Mouse (Mus musculus): ENCODE measurements at regions not wholly inside any gene's neighbourhood (a gene's known extent, or its start where the extent isn't known, plus 50 kb on each side); places are given as distances from the start of the nearest gene placed in this dataset.
A peak's percentile ranks its signal among the peaks of the same experiment; 100 is the strongest.

DNA sequence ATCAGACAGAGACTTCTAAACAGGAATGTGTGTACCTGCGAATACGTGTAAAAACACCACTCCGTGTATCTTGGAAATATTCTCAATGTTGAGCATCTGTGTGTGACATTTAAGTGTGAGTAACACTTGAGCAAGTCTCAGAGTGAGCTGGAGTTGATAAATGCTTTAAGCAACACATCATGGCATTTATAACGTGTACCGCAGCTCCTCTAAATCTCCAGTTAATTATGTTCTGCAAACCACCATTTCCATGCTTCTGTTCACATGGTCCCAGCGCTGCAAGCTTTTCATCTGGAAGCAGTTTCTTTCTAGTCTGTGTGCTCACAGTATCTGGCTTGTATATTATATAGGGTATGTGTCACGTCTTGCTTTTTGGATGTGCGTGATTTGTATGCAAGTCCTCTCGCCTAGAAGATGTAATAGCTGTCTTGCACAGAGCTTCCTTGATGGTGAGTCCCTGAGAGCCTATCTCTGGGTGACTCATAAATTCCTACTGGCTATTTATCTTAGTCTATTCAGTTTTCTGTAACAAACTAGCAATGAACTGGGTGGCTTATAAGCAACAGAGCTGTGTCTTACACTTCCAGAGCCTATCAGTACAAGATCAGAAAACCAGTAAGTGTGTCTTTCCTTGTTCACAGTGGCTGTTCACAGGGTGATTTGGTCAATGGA is 153.7 kb upstream of the Plppr1 start:
- H3K27me3 ChIP-seq = no peaks in the 10 kb centered on the region
- no peak overlapping the region for H3K27ac ChIP-seq
- H3K4me2 ChIP-seq = no peak overlapping the region
- ATAC-seq (ENCODE audit: low FRiP score) = no peak
- H3K4me1 ChIP-seq (replicated peaks) = no peaks in the 10 kb centered on the region
- H3K9me3 ChIP-seq = no peaks in the 10 kb centered on the region
- no peak overlapping the region for H3K9ac ChIP-seq
- no peaks in the 10 kb centered on the region for H3K36me3 ChIP-seq
- WGBS = 80% methylated on average over 9 of the region's 9 CpGs
- no peak overlapping the region for H3K4me3 ChIP-seq

DNA sequence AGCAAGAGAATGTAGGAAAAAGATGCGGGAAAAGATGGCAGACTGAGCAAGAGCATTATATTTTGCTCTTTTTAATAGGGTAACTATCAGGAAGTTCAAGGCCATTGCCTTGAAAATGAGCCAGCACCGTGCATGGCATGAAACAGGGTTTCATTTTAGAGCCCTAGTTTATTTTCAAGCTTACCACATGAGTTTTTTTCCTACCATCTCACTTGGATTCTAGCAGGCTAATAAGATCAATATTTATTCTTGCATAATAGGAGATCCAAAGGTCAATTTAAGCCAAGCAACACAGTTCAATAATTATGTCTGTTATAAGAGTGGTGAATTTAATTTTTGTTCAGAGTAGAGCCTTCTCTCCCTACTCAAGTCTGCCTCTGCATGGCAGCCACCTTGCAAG is 149.9 kb upstream of the Plppr1 start:
- H3K4me2 ChIP-seq = no peak overlapping the region
- no peak for ATAC-seq (ENCODE audit: low FRiP score)
- no peaks in the 10 kb centered on the region for H3K4me1 ChIP-seq (replicated peaks)
- 82% methylated on average over 2 of the region's 2 CpGs for WGBS
- H3K36me3 ChIP-seq = no peaks in the 10 kb centered on the region
- no peaks in the 10 kb centered on the region for H3K9me3 ChIP-seq
- no peak overlapping the region for H3K27ac ChIP-seq
- no peak overlapping the region for H3K9ac ChIP-seq
- no peaks in the 10 kb centered on the region for H3K27me3 ChIP-seq
- H3K4me3 ChIP-seq = no peak overlapping the region

DNA sequence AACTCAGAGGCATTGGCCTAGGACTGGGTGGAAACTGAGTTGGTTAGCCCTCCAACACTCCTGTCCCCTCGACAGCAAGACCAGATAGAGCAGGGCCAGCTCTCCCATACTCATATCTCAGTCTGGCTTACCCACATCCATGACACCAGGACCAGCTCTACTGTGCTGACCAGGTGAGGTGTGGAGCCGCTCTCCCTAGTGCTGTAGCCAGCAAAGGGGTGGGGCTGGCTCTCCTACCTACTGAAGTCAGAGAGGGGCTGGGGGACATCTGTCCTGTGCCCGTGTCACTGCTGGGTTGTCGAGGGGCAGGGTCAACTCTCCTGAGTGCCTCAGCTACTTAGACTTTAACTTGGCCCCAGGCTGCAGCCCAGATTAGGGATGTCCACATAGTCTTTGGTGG is 145.8 kb upstream of the Plppr1 start:
- H3K4me3 ChIP-seq = no peak overlapping the region
- no peak overlapping the region for H3K27ac ChIP-seq
- H3K36me3 ChIP-seq = no peaks in the 10 kb centered on the region
- H3K27me3 ChIP-seq = no peaks in the 10 kb centered on the region
- no peak for ATAC-seq (ENCODE audit: low FRiP score)
- no peak overlapping the region for H3K4me2 ChIP-seq
- H3K9ac ChIP-seq = no peak overlapping the region
- 84% methylated on average over 4 of the region's 4 CpGs for WGBS
- no peaks in the 10 kb centered on the region for H3K9me3 ChIP-seq
- no peaks in the 10 kb centered on the region for H3K4me1 ChIP-seq (replicated peaks)

DNA sequence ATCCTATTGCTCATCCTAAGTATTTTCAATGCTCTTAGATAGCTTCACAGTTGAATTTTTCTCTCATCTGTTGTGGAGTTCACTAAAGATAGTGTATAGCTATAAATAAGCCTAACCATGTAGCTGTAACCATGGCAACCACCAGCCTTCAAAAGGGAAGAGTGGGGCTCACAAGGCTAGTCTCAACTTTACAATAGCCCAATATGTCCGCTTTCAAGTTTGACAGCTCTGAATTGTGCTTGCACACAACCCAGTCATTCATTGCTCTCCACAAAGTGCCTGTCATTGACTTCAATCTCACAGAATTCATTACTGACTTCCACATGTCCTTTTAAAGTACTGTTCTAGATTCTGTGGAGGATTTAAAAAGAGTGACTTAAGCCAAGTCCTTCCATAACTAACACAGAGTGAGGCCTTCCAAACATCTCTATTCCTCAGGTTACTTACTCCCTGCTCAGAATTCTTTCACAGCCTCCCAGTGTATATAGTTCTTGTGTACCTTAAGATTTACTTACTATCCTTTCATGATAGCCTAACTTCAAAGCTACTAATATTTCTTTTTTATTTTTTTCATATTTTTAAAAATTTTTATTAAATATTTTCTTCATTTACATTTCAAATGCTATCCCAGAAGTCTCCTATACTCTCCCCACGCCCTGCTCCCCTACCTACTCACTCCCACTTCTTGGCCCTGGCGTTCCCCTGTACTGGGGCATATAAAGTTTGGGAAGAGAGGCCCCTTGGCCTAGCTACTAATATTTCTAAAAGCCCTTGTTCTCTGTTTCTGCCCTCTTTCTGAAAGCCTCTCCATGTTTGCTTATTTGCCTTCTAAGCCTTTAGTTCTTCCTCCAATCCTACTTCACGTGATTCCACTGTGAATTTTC is 134.3 kb upstream of the Plppr1 start:
- Histone ChIP-seq H3K9me3 (no peaks in the 10 kb centered on the region), H3K9ac (no peak overlapping the region), H3K4me2 (no peak overlapping the region), H3K4me1 (replicated peaks) (no peaks in the 10 kb centered on the region), H3K27ac (no peak overlapping the region), H3K4me3 (no peak overlapping the region), H3K27me3 (no peaks in the 10 kb centered on the region), H3K36me3 (no peaks in the 10 kb centered on the region)
- peak; percentile 87 for ATAC-seq (ENCODE audit: low FRiP score)
- 46% methylated on average over 4 of the region's 4 CpGs for WGBS

DNA sequence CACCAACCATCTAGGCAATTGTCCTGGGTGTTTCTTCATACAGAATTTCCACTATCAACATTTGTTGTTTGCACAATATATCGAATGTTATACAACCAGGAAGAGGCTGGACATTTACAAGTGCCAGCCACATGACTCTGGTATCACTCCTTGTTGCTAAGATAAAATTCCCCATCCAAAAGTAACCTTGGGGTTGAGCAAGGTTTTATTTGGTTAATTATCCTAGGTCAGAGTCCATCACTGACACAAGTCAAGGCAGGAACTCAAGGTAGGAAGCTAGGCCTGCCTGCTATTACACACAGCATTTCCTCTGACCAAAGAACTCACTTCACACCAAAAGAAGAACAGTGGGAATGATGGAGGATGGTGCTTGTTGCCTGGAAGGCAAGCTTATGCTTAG is 120.7 kb upstream of the Plppr1 start:
- Histone ChIP-seq H3K9me3 (no peaks in the 10 kb centered on the region), H3K9ac (no peak overlapping the region), H3K4me3 (no peak overlapping the region), H3K4me1 (replicated peaks) (no peaks in the 10 kb centered on the region), H3K27ac (no peak overlapping the region), H3K36me3 (no peaks in the 10 kb centered on the region), H3K4me2 (no peak overlapping the region), H3K27me3 (no peaks in the 10 kb centered on the region)
- ATAC-seq (ENCODE audit: low FRiP score) = no peak
- 90% methylated on average over 1 of the region's 1 CpGs for WGBS

DNA sequence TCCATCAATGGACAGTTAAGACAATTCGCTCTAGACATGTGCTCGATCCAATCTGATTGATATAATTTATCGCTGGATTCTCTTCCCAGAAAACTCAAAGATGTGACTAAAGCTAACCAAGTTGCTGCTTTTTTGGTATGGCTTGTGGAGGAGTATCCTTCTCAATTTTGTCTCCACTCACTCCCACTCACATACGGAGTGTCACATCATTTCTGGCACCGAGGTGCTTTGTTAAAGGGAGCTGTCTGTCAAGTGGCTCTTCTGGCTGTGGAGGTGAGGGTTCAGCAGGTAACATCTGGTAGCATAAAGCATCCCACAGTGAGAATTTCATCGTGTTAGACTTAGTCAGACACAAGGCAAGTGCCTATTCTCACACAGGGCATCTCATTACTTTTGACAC is 120.2 kb upstream of the Plppr1 start:
- ATAC-seq (ENCODE audit: low FRiP score) = no peak
- 75% methylated on average over 6 of the region's 6 CpGs for WGBS
- no peaks in the 10 kb centered on the region for H3K27me3 ChIP-seq

DNA sequence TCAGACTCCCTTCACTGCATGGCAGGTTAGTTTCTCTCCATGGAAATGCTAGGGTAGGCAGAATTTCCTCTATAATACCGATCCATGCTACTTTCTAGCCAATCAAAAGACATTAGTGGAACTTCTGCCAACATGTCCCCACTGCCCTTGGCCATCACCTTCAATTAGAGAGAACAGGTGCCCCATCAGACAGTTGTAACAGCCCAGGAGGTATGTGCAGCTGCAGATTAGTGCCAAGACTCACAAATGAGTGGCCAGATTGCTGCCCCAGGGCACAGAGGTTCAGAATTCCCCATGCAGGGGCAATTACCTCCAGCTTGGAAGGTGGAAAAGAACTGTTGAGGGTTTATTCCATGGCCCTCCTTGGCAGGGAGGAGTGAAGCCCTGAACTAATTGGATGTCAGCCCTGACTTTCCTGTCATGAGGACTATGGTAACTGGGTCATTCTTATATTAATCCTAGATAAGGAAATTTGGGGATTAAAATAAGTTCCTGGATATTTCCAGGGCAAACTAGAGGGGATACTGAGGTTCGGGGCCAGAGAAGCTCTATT is 113.7 kb upstream of the Plppr1 start:
- Histone ChIP-seq H3K36me3 (no peaks in the 10 kb centered on the region), H3K9ac (no peak overlapping the region), H3K4me3 (no peak overlapping the region), H3K9me3 (no peaks in the 10 kb centered on the region), H3K4me1 (replicated peaks) (0 out of 2 replicates have a peak, but pooled peaks cover 5% of the 10 kb centered on the region), H3K27me3 (no peaks in the 10 kb centered on the region), H3K27ac (no peak overlapping the region), H3K4me2 (no peak overlapping the region)
- 82% methylated on average over 2 of the region's 2 CpGs for WGBS
- ATAC-seq (ENCODE audit: low FRiP score) = no peak

More for the DNA sequence above, 120.2 kb upstream of the Plppr1 start:
- Histone ChIP-seq H3K27ac (no peak overlapping the region), H3K36me3 (no peaks in the 10 kb centered on the region), H3K4me3 (no peak overlapping the region), H3K9me3 (no peaks in the 10 kb centered on the region), H3K4me1 (replicated peaks) (no peaks in the 10 kb centered on the region), H3K4me2 (no peak overlapping the region), H3K9ac (no peak overlapping the region)

DNA sequence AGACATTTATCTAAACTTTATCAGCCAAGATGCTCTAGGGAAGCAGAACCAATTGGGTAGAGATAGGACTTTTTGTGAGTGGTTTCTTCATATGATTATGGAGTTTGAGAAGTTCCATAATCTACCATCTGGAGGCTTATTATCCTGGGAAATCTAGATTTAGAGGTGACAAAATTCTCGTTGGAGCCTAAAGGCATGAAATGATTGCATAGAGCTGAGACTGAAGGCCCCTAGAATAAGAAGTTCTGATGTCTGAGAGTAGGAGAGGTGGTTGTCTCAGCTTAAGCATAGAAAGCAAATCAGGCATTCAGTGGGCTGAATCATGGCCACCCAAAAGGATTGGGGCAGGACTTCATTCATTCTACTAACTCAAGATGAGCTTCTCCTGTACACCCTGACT is 106.1 kb upstream of the Plppr1 start:
- Histone ChIP-seq H3K9ac (no peak overlapping the region), H3K4me1 (replicated peaks) (0 out of 2 replicates have a peak, but pooled peaks cover 3% of the 10 kb centered on the region), H3K4me3 (no peak overlapping the region), H3K27me3 (no peaks in the 10 kb centered on the region), H3K4me2 (no peak overlapping the region), H3K27ac (no peak overlapping the region), H3K36me3 (no peaks in the 10 kb centered on the region), H3K9me3 (no peaks in the 10 kb centered on the region)
- WGBS = 80% methylated on average over 1 of the region's 1 CpGs
- no peak for ATAC-seq (ENCODE audit: low FRiP score)

DNA sequence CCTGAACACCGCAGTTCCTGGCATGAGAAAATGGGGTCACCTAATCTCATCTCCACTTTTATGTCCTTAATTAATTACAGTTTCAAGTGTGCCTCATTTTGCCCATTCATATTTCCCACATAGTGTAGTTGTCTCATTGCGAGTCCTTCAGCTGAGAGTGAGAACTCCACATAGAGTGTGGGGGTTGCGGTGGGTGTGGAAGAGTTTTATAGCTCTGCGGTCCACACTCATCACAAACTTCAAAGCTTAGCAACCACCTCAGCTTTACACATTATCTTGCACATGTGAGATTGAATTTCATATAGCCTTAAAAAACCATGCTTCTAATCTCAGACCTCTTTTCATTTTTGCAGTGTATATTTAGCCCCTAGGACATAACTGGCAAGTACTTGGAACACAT is 83.3 kb upstream of the Plppr1 start:
- Histone ChIP-seq H3K36me3 (no peaks in the 10 kb centered on the region), H3K4me3 (no peak overlapping the region), H3K9ac (no peak overlapping the region), H3K27ac (no peak overlapping the region), H3K9me3 (no peaks in the 10 kb centered on the region), H3K4me2 (no peak overlapping the region), H3K27me3 (no peaks in the 10 kb centered on the region), H3K4me1 (replicated peaks) (no peaks in the 10 kb centered on the region)
- no peak for ATAC-seq (ENCODE audit: low FRiP score)
- WGBS = 93% methylated on average over 4 of the region's 4 CpGs

DNA sequence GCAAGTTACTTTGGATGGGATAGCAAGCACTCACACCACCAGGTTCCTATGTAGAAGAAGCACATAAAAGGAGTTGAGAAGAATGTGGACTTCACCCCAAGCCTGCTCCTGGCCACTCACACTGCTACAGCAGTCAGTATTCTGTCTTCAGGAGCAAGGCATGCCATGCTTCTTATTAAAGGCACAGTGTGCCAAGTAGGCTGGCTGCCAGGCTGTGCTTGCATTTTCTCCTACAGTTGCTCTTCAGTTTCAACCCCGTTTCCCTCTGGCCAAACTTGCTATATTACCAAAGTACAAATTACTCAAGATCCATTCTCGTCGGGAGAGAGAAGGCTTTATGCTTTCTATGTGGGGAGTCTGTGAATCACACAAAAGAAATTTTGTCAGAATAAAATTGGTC is 67.1 kb upstream of the Plppr1 start:
- Histone ChIP-seq H3K27me3 (no peaks in the 10 kb centered on the region), H3K9ac (no peak overlapping the region), H3K4me3 (no peak overlapping the region), H3K9me3 (no peaks in the 10 kb centered on the region), H3K4me1 (replicated peaks) (no peaks in the 10 kb centered on the region), H3K4me2 (no peak overlapping the region), H3K36me3 (no peaks in the 10 kb centered on the region), H3K27ac (no peak overlapping the region)
- no peak for ATAC-seq (ENCODE audit: low FRiP score)
- WGBS = 68% methylated on average over 3 of the region's 3 CpGs

All from hindbrain, embryonic 13.5 days (tissue).